Mouse (Mus musculus) lung, postnatal 0 days (tissue): ENCODE data around the gene Spi1.

ENCODE experiments used
- CTCF ChIP-seq: IDR thresholded peaks from 2 replicates; pipeline ENCODE4 v1.5.1; 2016; ENCODE audit warnings: antibody characterized with exemption, mild to moderate bottlenecking
- EP300 ChIP-seq: IDR thresholded peaks from 2 replicates; pipeline ENCODE4 v1.6.1; 2016; ENCODE audit warnings: antibody characterized with exemption, mild to moderate bottlenecking, control low read depth

DNA sequence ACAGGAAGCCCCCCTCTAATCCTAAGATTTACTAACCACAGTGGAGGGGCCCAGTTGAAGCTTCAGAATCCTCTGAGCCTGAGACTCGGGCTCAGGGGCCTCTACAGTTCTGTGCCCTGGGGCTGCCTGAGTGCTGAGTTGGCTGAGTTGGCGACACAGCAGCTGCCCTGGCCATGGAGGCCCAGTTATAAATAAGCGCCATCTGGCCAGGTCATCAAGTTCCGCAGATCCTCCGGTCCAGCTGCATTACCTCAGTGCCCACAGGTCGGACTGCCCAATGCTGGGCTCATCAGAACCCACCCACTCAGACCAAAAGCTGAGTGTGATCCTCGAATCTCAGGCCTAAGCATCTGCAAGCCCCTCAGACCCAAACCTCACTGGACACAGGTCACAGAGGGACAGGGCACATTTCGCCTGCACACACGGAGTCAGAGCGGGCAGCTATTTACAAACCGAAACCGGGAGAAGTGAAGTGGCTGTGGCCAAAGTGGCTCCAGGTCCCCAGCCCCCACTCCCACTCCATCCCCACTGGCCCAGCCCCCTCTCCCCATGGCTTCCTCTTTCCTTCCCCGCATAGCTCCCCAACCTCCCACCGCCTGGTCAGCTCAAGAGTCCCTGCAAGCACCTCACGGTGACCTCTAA lies 2.1 kb downstream of the Spi1 start:
- no peak for TF ChIP-seq CTCF
- TF ChIP-seq EP300: no peak
